Mouse (Mus musculus): ENCODE data around the gene Med20.
"Not testable (repeated sequence)": the region's sequence is repeated elsewhere in the genome, so short reads cannot be mapped to it uniquely, and the experiment has no call there.

Gene Med20

DNA sequence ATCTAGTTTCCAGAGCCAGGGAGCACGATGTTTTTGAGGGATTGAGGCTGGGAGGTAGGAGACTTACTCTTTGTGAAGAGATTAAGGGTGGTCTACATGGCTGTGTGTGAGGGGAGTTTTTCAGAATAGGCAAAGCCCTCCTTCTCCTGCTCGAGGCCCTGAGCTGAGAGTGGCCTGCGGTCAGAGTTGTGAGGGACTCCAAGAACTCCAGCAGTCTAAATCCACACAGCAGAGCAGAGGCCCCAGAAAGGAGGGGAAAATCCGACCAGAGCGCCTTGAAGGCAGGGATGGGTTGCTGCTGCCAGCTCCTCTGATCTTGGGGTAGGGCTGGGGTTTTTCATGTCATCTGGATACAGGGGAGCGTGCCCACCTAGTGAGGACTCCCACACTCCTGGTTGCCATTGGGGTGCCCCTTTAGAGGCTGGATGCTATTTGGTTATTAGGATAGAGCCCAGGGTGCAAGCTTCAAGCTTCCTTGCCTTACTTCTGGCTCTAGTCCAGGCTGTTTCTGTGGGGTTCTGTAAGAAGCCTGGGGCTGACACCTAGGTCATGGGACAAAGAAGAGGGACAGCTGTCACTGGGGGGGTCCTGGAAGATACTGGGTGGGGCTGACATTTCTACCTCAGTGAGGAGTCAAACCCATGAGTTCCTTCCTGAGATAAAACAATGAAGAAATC lies 15.1 kb upstream of the Med20 start:
- in situ Hi-C loops (cut with MboI, MseI): loop anchor here (5.0 to 10.0 kb wide), 2 partner anchors 84 to 699 kb away; partner anchors contain the start of gene Treml2

DNA sequence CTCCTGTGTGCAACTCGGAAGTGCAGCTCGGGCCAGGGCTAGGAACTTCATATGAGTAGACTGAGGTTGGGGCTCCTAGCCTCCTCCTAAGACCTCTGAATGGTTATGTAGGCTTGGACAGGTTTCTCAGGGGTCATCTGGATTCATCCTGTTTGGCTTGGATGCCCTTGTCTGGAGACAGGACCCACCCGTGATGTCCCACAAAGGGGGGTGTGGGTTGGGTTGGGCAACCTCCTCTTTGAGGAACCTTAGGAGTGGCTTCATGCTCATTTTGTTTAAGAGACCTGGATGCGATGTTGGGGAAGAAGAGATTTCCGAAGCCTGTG lies 14.6 kb upstream of the Med20 start:
- in situ Hi-C loops (cut with MboI, MseI): loop anchor here (5.0 to 10.0 kb wide), 2 partner anchors 85 to 698 kb away; partner anchors contain the start of gene Treml2

DNA sequence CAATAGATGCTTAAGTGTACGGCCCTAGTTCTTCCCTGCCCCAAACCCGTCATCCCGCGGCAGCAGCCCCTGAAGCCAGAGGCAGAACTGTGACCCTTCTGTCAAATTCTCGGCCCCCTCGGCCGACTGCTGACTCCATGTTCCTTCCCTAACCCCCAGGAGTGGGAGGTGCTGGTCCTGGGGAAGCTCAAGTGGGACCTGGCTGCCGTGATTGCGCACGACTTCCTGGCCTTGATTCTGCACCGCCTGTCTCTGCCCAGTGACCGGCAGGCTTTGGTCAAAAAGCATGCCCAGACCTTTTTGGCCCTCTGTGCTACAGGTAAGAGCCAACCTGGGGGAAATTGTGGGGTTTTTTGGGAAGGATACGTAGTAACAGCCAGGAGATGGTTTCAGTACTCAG lies 14.1 kb upstream of the Med20 start:
- in situ Hi-C loops (cut with MboI, MseI): loop anchor here (5.0 to 10.0 kb wide), 2 partner anchors 85 to 698 kb away; partner anchors contain the start of gene Treml2

DNA sequence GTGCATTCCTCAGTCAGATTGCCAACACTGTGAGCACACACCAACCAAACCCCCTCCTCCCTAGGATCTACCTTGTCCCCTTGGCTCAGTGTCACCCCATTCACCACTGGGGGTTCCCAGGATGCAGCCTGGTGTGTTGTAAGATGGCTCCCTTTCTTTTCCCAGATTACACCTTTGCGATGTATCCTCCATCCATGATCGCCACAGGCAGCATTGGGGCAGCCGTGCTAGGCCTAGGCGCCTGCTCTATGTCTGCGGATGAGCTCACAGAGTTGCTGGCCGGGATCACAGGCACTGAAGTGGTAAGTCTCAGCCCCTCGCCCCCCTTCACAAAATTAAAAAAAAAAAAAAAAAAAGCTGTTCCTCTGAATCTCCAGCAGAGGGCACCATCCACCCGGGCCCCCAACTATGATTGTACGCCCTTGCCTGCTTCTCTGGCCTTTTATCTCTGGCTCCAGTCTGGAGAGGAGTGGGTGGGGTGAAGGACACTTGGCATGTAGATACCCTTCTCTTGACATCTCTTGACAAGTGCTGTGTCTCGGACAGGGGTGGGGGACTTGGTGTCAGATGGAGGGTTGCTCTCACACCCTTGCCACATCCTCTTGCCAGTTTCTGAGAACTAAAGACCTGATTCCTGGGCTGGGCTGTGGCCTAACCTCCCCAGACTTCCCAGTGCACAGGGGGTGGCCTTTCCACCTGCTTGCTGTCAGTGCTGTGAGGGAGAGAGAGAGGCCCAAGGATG lies 13.4 kb upstream of the Med20 start:
- in situ Hi-C loops (cut with MboI, MseI): loop anchor here (5.0 to 10.0 kb wide), 2 partner anchors 86 to 697 kb away; partner anchors contain the start of gene Treml2

DNA sequence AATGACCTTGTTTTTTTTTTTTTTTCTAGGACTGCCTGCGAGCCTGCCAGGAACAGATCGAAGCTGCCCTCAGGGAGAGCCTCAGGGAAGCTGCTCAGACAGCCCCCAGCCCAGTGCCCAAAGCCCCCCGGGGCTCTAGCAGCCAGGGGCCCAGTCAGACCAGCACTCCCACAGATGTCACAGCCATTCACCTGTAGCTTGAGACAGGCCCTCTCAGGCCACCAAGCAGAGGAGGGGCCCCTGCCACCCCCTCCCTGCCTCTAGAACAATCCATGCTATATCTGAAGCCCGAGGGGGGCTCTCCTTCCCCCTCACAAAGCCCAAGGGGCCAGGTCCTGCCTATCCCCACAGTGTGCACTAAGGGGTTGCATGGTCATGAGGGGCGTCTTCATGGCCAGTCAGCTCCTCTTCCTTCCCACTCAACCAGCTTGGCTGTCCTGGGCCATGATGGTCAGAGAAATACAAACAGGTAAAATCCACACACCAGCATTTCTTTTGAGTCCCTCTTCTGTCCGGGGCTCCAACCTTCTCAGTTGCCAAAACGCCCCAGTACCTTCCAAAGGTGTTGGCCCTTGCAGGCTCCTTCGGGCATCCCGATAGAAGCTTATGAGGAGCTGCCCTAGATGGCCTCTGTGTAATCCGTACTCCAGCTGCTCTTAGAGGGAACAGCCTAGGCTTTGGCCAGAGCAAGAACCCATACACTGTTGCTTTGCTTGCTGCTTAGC lies 12.6 kb upstream of the Med20 start:
- in situ Hi-C loops (cut with MboI, MseI): loop anchor here (5.0 to 10.0 kb wide), 2 partner anchors 86 to 696 kb away; partner anchors contain the start of gene Treml2

DNA sequence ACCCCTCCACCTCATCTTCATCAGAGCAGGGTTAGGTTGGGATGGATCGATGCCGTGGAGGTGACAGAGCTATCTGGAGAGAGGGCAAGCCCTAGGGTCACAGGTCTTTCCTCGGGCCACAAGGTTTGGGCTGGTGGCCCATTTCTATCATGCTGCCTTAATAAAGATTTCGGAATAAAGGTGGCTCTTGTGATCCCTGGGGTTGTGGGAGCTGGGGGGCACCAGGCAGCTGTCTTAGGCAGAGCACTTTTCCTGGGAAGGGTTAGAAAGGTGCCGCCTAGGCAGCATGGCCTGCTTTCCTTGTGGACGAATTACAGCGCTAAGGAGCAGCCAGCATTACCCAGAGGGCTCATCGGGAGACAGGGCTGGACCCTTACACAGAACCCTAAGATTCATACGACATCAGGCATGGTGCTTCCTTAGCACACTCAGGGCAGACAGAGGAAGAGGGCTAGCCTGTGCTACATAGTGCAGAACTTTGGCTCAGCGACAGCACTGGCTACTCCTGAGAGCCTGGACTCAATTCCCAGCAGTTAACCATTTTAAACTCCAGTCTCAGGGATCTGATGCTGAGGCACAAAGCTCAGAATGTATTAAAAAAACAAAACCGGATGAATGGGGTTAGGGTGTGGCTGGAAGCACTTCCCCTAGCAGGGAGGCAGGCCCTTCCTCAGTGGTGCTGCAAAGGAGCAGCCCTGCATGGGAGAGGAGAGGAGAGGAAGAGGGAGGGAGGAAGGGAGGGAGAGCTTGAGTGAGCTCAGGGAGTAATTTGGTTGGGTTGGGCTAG lies 11.7 kb upstream of the Med20 start:
- in situ Hi-C loops (cut with MboI, MseI): loop anchor here (5.0 to 10.0 kb wide), 2 partner anchors 87 to 695 kb away; partner anchors contain the start of gene Treml2

DNA sequence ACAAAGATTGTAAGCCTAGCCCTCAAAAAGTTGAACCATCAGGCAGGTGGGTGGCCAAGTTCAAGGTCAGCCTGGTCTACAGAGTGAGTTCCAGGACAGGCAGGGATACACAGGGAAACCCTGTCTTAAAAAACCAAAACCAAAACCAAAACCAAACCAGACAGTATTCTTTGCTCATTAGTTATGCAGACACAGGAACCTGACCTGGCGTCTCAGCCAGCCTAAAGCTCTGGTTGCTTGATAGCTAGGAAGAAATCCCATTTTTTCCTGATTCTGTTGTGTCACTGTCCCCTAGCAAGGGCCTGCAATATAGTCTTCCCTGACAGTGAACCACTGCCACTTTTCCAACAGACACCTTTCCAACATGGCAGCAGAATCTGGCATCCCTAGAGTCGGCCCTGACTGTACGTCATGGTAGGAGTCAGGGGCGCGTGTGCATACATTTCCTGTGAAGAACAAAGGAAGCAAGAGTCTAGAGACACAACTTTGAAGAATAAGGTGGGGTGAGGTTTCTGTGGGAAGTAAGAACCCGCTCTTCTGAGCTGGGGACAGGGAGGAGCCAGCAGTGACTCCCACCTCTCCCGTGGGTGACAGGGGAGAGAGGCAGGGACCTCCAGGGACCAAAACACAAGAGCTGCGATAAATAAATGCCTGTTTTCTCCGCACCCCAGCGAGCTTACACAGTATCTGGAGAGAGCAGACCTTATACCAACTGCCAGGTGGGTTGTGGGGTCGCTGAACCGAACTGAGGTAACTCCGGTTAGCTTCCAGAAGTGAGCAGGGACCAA lies 10.6 kb upstream of the Med20 start:
- in situ Hi-C loops (cut with MboI, MseI): no loop called here

DNA sequence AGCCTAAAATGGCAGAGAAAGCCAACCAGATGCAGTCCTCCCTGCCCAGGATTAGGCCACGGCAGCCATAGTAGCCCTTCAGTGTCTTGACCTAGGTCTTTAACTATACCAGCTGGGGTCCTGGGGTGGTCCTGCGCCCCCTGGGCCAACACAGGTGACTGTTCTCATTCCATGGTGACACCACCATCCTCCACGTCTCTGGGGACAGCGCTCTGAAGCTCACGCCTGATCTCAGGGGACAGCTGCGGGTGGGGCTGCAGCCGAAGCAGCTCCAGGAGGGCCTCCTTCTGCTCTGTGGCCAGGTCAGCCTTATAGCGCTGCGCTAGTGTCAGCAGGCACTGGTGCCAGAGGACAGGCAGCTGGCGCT lies 10.0 kb upstream of the Med20 start:
- in situ Hi-C loops (cut with MboI, MseI): no loop called here

DNA sequence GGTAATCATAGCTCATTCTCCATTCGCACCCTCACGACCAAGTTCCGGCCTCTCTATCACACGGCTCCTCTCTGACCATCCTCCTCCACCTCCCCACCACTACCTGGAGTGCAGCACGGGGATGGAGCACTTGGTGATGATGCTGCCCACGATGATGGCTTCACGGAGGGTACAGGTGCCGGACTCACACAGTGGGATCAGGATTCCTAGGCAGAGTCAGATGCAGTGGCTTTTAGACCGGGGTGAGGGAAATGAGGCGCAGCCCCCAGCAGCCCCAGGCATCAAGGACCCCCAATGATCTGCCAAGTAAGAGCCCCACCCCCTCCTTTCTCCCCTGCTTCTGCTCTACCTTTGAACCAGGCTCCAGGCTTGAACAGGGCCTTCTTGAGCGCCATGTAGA lies 9.1 kb upstream of the Med20 start:
- in situ Hi-C loops (cut with MboI, MseI): no loop called here

DNA sequence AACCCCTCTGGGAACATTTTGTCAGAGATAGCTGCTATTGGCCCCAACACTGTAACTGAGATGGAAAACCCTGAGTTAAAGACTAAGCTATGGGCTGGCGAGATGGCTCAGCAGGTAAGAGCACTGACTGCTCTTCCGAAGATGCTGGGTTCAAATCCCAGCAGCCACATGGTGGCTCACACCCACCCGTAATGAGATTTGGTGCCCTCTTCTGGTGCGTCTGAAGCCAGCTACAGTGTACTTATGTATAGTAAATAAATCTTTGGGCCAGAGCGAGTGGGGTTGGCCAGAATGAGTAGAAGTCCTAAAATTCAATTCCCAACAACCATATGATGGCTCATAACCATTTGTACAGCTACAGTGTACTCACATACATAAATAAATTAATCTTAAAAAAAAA lies 5.2 kb upstream of the Med20 start:
- in situ Hi-C loops (cut with MboI, MseI): no loop called here

DNA sequence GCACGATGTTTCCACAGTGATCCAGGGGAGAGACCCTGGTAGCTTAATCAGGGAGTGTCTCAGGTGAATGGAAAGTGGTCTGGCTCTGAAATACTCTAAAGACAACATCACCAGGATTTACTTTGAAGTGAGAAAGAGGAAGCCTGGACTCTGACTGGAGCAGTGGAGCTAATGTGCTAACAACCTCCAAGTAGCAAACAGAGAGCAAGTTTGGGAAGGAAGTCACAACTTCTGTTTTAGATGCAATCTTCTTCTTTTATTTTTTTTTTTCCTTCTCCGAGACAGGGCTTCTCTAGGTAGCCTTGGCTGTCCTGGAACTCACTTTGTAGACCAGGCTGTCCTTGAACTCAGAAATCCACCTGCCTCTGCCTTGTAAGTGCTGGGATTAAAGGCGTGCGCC lies 2.2 kb upstream of the Med20 start:
- in situ Hi-C loops (cut with MboI, MseI): no loop called here

DNA sequence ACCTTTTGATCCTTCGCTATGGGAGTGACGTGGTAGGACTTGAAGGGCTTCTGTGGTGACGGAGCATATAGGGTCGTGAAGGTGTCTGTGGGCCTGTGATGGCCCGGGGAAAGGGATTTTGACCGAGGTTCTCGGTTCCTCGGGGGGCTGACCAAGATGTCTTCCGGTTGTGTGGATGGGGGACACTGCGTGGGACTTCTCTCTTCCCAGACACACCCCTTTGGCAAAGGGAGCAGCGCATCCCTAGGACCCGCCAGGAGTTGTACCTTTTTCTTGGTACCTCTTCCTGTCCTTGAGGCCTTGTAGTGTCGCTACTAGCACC lies 240 bp downstream of the Med20 start:
- in situ Hi-C loops (cut with MboI, MseI): no loop called here

DNA sequence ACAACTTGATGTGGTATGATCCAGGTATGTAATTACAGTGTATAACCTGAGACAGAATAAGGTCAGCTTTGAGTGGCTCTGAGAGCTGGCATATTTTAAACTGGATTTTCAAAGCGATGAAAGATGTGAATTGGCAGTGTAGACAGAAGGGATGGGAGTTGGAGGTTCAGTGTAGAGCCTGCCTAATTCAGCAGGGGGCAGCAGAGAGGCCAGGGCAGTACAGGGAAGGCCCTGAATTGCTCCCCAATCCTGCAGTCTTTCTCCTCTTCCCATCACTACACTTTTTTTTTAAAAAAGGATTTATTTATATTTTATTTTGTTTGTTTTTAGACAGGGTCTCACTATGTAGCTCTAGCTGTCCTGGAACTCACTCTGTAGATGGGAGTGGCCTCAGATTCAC lies 2.6 kb downstream of the Med20 start:
- in situ Hi-C loops (cut with MboI, MseI): no loop called here

DNA sequence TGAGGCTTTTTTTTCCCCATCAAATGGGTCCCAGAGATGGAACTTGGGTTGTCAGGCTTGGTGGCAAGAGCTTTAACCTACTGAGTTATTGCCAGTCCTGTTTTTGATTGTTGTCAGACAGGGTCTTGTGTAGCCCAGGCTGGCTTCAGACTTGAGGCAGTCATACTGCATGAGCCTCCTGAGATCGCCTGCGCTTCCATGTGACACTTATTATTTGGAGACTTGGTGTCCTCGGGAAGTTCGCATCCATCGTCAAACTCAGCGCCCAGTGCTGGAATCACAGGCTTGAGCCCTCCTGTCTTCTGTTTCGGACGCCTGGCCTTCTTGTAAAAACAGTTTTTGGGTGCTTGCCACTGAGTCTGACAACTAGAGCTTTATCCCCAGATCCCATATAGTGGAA lies 4.7 kb downstream of the Med20 start:
- in situ Hi-C loops (cut with MboI, MseI): no loop called here

DNA sequence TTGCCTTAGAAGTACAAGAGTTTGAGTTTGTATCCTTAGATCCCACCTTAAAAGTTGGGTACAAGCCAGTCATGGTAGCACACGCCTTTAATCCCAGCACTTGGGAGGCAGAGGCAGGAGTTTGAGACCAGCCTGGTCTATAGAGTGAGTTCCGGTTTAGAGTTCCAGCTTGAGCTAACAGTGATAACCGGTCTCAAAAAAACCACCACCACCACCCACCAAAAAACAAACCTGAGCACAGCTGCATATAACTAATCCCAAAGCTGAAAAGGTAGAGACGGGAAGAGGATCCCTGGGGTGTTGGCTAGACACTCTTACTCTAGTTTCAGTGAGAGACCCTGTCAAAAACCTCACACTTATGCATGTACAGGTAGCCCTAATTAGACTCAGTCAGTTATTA lies 5.3 kb downstream of the Med20 start:
- in situ Hi-C loops (cut with MboI, MseI): no loop called here

DNA sequence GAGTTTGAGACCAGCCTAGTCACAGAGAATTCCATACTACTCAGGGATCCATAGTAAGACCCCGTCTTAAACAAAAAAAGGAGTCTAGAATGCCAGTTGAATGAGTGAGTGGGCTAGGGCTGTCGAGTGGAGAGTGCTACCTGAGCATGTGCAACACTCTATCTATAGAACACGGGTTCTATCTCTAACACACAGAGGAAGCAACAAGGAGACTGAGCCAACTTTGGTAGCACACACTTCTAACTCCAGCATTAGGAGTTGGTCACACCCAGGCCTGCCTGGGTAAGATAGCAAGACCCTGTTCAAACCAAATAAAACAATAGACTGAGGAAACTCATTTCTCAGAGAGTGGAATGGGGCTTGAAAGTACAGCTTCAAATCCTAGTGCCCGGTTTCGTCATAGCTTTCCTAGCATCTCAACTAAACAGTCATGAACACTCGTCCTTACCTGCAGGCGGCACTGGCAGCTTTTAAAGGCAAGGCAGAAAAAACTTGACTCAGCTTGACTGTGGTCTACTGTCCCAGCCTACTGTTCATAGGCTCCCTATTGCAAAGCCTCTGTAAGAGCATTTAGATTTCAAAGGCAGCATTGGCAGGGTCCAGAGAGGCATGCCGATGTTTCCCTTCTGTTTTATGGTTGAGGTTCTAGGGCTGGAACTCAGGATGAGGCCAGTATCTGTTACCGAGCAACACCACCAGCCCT lies 6.4 kb downstream of the Med20 start:
- in situ Hi-C loops (cut with MboI, MseI): no loop called here

DNA sequence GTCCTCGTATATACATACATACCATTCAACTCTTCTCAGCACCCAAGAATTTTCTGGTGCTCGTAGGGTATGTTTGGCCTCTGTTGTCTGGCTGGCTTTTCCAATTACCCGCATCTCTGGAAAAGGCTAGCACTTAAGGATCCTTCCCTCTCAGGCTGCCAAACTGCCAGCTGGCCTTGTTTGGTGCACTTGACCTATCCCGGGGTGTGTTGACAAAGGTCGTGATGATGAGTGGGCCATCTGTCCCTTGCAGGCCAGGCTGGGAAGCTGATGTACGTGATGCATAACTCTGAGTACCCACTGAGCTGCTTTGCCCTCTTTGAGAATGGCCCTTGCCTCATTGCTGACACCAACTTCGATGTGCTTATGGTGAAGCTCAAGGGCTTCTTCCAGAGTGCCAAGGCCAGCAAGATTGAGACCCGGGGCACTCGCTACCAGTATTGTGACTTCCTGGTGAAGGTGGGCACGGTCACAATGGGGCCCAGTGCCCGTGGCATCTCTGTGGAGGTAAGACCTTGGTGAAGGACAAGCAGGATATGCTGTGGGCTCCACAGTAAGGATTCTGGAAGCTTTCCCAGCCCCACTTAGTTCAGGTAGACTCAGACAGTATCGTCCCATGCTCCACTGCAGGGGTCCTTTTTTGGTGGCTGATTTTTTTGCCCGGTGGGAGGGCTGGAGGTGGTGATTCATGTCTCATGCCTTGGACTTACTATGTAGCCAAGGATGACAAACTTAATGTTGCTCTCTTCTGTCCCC lies 7.4 kb downstream of the Med20 start:
- in situ Hi-C loops (cut with MboI, MseI): no loop called here

DNA sequence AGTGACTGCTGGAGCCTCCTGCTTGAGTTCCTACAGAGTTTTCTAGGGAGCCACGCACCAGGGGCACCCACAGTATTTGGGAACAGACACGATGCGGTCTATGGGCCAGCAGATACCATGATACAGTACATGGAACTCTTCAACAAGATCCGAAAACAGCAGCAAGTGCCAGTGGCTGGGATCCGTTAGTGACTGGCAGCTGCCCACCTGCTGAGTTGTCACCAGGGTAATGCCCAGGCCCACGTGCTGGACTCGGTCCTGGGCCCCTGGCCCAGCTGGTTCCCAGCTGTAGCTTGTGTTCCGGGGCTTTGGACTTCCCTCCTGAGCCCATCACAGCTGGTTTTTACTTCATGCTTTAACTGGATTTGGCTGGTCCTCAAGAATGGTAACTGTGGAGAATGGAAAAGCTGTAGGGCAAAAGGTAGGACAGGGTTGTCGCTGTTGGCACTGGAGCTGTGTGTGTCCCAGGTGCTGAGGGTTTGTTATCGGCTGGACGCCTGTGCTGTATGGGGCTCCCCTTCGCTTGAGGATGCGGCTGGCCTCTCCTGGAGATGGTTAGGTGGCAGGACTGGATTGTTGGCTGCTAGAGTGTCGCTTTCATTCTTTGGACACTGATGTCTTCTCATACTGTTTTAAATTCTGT lies 11.7 kb downstream of the Med20 start:
- in situ Hi-C loops (cut with MboI, MseI): no loop called here

DNA sequence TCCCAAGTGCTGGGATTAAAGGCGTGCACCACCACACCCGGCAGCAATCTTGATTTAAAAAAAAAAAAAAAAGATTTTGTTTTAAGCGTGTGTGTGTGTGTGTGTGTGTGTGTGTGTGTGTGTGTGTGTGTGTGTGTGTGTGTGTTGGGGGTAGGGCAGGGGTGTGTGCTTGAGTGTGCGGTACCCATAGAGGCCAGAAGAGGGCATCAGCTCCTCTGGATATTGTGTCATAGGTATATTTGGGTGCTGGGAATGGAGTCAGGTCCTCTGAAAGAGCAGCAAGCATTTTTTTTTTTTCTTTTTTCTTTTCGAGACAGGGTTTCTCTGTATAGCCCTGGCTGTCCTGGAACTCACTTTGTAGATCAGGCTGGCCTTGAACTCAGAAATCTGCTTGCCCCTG lies 13.2 kb downstream of the Med20 start:
- in situ Hi-C loops (cut with MboI, MseI): not testable (repeated sequence)

Measured in regulatory T cell (primary cell).